Mouse (Mus musculus) adrenal gland, adult 10 weeks (tissue): Measurements from ENCODE around the gene Gm28778. TPM values are rescaled to one million over a fixed set of nuclear protein-coding genes. Genes with fewer than 3 reads are reported as not detected.

Source experiments
- polyA plus RNA-seq: library from polyadenylated mRNA; stranded (reverse); fragments of 350-450 nt; fragmentation: Illumina TruSeq; extraction: RNeasy Lipid Tissue Mini Kit (QIAGEN cat#74804); gene quantifications from one replicate; pipeline ENCODE4 v1.2.3, GENCODE M21; 2014; ENCODE audit warnings: low read depth, low replicate concordance

Gm28778 gene
- polyA plus RNA-seq = not detected

GRCm38 (mm10) chr1:53296581-53297383, at the start of gene Gm28778, which contains the start of the genes Pms1 and Ormdl1:
Gene Gm28778, plus strand, starts transcription at chr1:53297111.
Gene Pms1, minus strand, starts transcription at chr1:53297018.
Gene Ormdl1, plus strand, starts transcription at chr1:53297095.

GRCm38 (mm10) chr1:53312989-53313967, 16.4 kb downstream of the Gm28778 start, which contains the start of gene Osgepl1:
Gene Osgepl1, plus strand, starts transcription at chr1:53313624.

GRCm38 (mm10) chr1:53352327-53353261, 55.7 kb downstream of the Gm28778 start, which contains the start of the genes Asdurf, Gm28551 and Asnsd1:
Gene Asdurf, minus strand, starts transcription at chr1:53352619.
Gene Gm28551, minus strand, starts transcription at chr1:53352667.
Gene Asnsd1, minus strand, starts transcription at chr1:53352752.

Other genes with a start within 250 kb of the Gm28778 start
- 0.70 TPM for gene Mstn, start 235.5 kb upstream of the Gm28778 start, polyA plus RNA-seq
- not detected for gene 1700019A02Rik, start 109.5 kb upstream of the Gm28778 start, polyA plus RNA-seq
- 8.2 TPM for gene Pms1, start 93 bp upstream of the Gm28778 start, polyA plus RNA-seq
- gene Ormdl1, start within 50 bp of the Gm28778 start, polyA plus RNA-seq = 118 TPM
- 79.3 TPM for gene Osgepl1, start 16.5 kb downstream of the Gm28778 start, polyA plus RNA-seq
- gene Asdurf, start 55.5 kb downstream of the Gm28778 start, polyA plus RNA-seq = 172 TPM
- 0.52 TPM for gene Gm28551, start 55.6 kb downstream of the Gm28778 start, polyA plus RNA-seq
- gene Asnsd1, start 55.6 kb downstream of the Gm28778 start, polyA plus RNA-seq = 75.2 TPM